Mouse (Mus musculus) heart, embryonic 16.5 days (tissue): ENCODE measurements at regions not wholly inside any gene's neighbourhood (a gene's known extent, or its start where the extent isn't known, plus 50 kb on each side); places are given as distances from the start of the nearest gene placed in this dataset.

ENCODE experiments used
- ATAC-seq: fragments of 200-750 bp; cut with Nextera tagmentation; replicated peaks from 2 replicates; pipeline ENCODE4 v1.8.0; 2017; ENCODE audit warnings: moderate number of reproducible peaks; ENCODE audit not compliant: insufficient read depth, low FRiP score; ENCODE audit errors: extremely low read depth
- H3K27ac ChIP-seq: fragments of 300-500 bp; sonication (generic); 2 replicates; pipeline ENCODE4 v1.5.1; 2014; ENCODE audit warnings: mild to moderate bottlenecking, low read length, control low read depth, moderate library complexity
- H3K27me3 ChIP-seq: fragments of 300-500 bp; sonication (generic); 2 replicates; pipeline ENCODE4 v1.6.1; 2014; ENCODE audit warnings: low read length, mixed read lengths; ENCODE audit not compliant: control insufficient read depth, insufficient read depth
- H3K36me3 ChIP-seq: fragments of 300-500 bp; sonication (generic); 2 replicates; pipeline ENCODE4 v1.6.1; 2014; ENCODE audit not compliant: control insufficient read depth, insufficient read depth
- H3K4me1 ChIP-seq: fragments of 300-500 bp; sonication (generic); 2 replicates; pipeline ENCODE4 v1.6.1; 2014; ENCODE audit warnings: low read length, mixed read lengths; ENCODE audit not compliant: control insufficient read depth, insufficient read depth
- H3K4me2 ChIP-seq: fragments of 300-500 bp; sonication (generic); 2 replicates; pipeline ENCODE4 v1.6.1; 2014; ENCODE audit warnings: low read depth, mild to moderate bottlenecking, control low read depth, low read length
- H3K4me3 ChIP-seq: fragments of 300-500 bp; sonication (generic); 2 replicates; pipeline ENCODE4 v1.5.1; 2014; ENCODE audit warnings: mild to moderate bottlenecking, control low read depth, low read length
- H3K9ac ChIP-seq: fragments of 300-500 bp; sonication (generic); 2 replicates; pipeline ENCODE4 v1.6.1; 2014; ENCODE audit warnings: low read length, control low read depth
- H3K9me3 ChIP-seq: fragments of 300-500 bp; sonication (generic); replicated peaks from 2 replicates; pipeline ENCODE4 v1.6.1; 2016; ENCODE audit warnings: low read length; ENCODE audit not compliant: control insufficient read depth
- WGBS: fragments of 180-500 bp; shearing (Covaris S2); extraction: QIAGEN DNeasy Blood & Tissue Kit; methylation state at CpG from one replicate; pipeline ENCODE4 v1.1.7; 2014; 5-methylcytosine and 5-hydroxymethylcytosine counted together

DNA sequence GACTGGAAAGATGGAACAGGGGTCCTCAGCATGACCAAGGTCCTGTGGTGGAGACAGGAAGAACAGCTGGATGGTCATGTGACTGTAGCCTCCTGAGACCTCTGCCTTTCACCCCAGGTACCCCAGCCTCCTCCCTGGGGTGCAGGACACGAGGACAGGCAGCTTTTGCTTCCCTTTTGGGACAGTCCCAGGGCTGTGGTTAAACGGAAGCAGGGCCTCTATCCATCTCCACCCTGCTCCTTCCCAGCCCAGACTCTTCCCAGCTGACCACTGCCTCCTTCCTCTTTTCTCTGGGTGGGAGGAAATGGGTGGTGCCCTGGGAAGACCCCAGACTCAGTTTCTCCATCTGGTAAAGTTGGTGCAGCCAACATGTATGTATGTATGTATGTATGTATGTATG lies 62.0 kb upstream of the Tmem189 start:
- no peaks in the 10 kb centered on the region for H3K36me3 ChIP-seq
- H3K9me3 ChIP-seq: no peaks in the 10 kb centered on the region
- ATAC-seq: no peak
- no peak overlapping the region for H3K4me3 ChIP-seq
- H3K9ac ChIP-seq: no peak overlapping the region
- WGBS: 57% methylated on average over 2 of the region's 2 CpGs
- H3K27me3 ChIP-seq: no peaks in the 10 kb centered on the region
- peaks cover 6% of the 10 kb centered on the region; the same call in 1 of the 2 replicates for H3K4me1 ChIP-seq
- no peak overlapping the region for H3K27ac ChIP-seq
- H3K4me2 ChIP-seq: no peak overlapping the region

DNA sequence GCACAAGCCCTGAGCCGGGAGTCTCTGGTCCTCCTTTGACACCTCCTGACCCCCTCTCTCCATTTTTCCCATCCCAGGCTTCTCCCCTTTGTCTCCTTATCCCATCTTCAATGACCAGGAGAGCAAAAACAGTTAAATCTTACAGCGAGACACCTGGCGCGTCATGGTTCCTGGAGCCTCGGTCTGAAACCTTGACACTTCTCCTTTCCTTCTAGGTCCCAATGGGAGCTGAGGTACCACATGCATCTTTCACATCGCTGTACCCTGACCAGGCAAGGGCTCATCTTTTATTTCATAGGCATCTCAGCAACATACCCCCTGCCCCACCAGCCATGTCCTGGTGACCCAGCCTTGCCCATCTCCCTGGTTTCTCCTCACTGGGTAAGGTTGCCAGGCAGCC lies 58.7 kb upstream of the Tmem189 start:
- Histone ChIP-seq H3K4me2 (no peak overlapping the region), H3K4me1 (peaks cover 5% of the 10 kb centered on the region; the same call in 1 of the 2 replicates), H3K4me3 (no peak overlapping the region), H3K9ac (no peak overlapping the region), H3K27me3 (no peaks in the 10 kb centered on the region), H3K36me3 (no peaks in the 10 kb centered on the region), H3K27ac (no peak overlapping the region), H3K9me3 (no peaks in the 10 kb centered on the region)
- WGBS: 93% methylated on average over 6 of the region's 6 CpGs
- no peak for ATAC-seq

DNA sequence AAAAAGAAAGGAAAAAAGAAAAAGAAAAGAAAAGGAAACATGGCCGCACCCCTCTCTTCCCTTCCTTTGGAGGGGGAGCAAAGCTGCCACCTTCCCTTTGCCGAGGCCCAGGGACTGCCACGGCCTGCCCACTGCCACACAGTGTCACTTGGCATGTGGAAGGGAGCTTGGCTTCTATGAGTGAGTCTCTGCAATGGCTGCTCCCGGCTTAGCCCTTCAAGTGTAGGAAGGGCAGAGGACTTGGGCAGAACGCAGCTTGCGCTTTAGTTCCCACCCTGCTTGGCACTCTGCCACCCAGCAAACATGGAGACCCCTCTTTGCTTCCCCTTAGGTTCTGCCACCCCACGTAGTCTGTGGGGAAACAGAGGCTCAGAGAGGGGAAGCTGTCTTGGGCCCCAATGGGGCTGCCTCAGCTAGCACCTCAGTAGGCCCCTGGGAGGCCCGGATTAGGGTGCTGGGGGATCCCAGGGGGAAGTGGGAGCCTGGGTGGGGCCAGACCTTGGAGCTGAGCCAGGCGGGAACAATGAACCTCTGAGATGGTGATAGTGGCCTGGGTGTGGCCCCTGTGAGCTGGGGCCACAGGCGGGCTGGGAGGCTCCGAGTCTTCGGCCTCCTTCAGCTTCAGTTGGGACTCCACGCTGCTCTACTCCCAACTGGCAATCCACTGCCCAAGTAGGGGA lies 57.7 kb upstream of the Tmem189 start:
- Histone ChIP-seq H3K36me3 (no peaks in the 10 kb centered on the region), H3K9ac (no peak overlapping the region), H3K4me3 (no peak overlapping the region), H3K4me1 (peaks cover 2% of the 10 kb centered on the region; the same call in 1 of the 2 replicates), H3K27ac (no peak overlapping the region), H3K27me3 (no peaks in the 10 kb centered on the region), H3K9me3 (no peaks in the 10 kb centered on the region), H3K4me2 (no peak overlapping the region)
- ATAC-seq: no peak
- 61% methylated on average over 13 of the region's 13 CpGs for WGBS

DNA sequence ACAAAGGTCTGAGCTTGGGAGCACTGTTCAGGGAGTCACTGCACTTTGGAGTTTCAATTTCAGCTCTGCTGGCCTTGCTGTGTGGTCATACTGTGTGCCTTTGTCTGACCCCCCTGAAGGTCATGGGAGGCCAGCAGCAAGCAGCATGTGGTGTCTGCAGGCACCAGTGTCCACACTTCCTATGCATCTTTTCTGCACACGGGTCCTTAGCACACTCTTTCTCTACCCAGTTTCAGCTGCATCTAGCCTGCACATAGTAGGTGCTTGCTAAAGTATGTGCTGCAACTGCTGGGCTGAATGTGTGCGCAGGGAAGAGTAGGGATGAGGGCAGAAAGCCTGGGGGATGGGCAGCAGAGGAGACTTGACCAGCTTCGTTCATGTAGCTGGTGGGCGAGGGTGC lies 56.7 kb upstream of the Tmem189 start:
- Histone ChIP-seq H3K4me1 (peaks cover 2% of the 10 kb centered on the region; the same call in 1 of the 2 replicates), H3K27ac (no peak overlapping the region), H3K4me2 (no peak overlapping the region), H3K27me3 (no peaks in the 10 kb centered on the region), H3K9ac (no peak overlapping the region), H3K4me3 (no peak overlapping the region), H3K9me3 (no peaks in the 10 kb centered on the region), H3K36me3 (no peaks in the 10 kb centered on the region)
- 89% methylated on average over 4 of the region's 4 CpGs for WGBS
- ATAC-seq: no peak

DNA sequence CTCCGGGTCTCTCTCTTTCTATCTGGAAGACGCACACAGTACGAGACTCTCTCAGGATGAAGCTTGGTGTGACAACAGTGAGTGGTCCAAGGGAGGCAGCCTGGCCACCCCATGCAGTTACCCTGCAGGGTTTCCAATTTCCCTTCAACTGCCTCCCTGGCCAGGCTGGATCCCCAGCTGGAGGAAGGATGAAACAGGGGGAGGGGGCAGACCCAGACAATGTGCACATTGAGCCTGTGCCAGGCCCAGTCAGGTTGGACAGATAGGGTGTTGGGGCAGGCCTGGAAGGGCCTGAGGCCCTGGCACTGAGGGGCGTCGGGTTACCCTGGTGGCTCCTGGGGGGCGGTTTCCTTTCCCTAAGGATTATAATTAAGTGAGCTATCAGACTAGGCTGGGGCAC lies 55.8 kb upstream of the Tmem189 start:
- no peak overlapping the region for H3K4me3 ChIP-seq
- H3K4me1 ChIP-seq: peaks cover 2% of the 10 kb centered on the region; the same call in 1 of the 2 replicates
- no peaks in the 10 kb centered on the region for H3K36me3 ChIP-seq
- no peaks in the 10 kb centered on the region for H3K27me3 ChIP-seq
- no peak overlapping the region for H3K27ac ChIP-seq
- H3K4me2 ChIP-seq: no peak overlapping the region
- H3K9me3 ChIP-seq: no peaks in the 10 kb centered on the region
- ATAC-seq: no peak
- H3K9ac ChIP-seq: no peak overlapping the region
- 74% methylated on average over 6 of the region's 6 CpGs for WGBS

DNA sequence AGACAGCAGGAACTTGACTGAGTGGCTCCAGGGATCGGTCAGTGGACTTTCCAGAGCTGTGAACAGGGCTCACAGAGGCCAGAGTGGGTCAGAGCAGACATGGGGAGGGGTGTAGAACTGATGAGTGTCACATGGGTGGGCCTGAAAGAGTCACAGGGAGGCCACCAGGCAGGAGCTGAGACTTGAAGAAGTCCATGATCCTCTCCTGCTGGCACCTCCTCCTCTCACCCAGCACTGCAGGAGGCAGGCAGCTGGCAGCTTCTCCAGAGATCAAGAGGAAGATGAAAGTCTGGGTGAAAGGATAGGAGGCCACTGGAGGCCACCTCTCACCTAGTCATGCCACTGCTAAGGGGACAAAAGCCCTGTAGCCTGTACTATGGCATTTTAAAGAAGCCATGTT lies 54.5 kb upstream of the Tmem189 start:
- no peaks in the 10 kb centered on the region for H3K9me3 ChIP-seq
- H3K9ac ChIP-seq: no peak overlapping the region
- no peak overlapping the region for H3K27ac ChIP-seq
- no peaks in the 10 kb centered on the region for H3K36me3 ChIP-seq
- WGBS: 21% methylated on average over 1 of the region's 1 CpGs
- no peak overlapping the region for H3K4me2 ChIP-seq
- peaks cover 2% of the 10 kb centered on the region; the same call in 1 of the 2 replicates for H3K4me1 ChIP-seq
- no peak for ATAC-seq
- no peak overlapping the region for H3K4me3 ChIP-seq
- H3K27me3 ChIP-seq: no peaks in the 10 kb centered on the region

DNA sequence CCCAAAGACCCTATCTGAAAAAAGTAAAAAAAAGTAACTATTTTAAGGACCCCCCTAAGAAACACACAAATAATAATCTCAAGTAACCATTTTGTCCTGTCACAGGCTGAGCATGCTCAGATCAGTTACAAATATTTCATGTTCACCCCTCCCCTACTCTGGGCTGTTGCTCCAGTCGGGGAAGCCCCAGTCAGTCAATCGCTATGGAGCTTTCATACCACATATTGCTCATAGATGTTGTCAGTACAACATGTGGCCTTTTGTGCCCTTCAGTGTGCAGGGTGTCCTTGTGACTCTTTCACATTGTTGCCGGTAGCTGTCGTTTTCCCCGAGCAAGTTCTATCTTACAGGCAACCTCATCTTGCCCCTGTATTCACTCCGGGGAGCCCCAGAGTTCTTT lies 52.9 kb upstream of the Tmem189 start:
- Histone ChIP-seq H3K36me3 (no peaks in the 10 kb centered on the region), H3K4me3 (no peak overlapping the region), H3K4me1 (peaks cover 2% of the 10 kb centered on the region; the same call in 1 of the 2 replicates), H3K9me3 (no peaks in the 10 kb centered on the region), H3K27me3 (no peaks in the 10 kb centered on the region), H3K9ac (no peak overlapping the region), H3K4me2 (no peak overlapping the region), H3K27ac (no peak overlapping the region)
- no peak for ATAC-seq
- WGBS: 42% methylated on average over 6 of the region's 6 CpGs

DNA sequence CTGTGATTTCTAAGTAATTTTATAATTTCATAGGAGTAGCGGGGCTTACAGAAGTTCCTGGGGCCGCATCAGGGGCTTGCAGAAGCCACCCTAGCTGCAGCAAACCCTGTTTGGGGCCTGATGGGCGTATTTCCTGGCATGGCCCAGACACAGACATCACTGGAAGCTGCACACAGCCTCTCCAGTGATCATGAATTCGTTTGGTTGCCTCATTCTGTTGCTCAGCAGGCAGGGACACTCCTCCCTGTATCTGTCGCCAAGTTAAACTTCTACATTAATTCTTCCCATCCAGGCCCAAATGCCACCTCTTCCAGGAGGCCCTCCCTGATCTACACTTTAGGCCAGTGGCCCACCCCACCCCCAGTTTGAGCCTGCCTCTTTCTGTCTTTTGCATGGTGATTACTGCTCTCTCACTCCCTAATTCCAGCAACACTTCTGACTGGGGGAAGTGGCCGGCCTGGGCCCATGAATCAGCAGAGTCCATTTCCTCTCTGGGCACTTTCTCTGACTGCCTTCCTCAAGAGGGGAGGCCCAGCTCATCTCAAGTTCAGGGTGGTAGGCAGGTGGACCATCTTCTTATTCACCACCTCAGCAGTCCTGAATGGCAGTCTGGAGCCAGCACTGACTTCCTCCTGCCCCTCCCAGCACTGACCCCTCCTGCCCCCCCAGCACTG lies 51.0 kb upstream of the Tmem189 start:
- WGBS: 55% methylated on average over 6 of the region's 6 CpGs
- H3K27me3 ChIP-seq: no peaks in the 10 kb centered on the region
- H3K27ac ChIP-seq: no peak overlapping the region
- H3K4me3 ChIP-seq: no peak overlapping the region
- no peak for ATAC-seq
- H3K36me3 ChIP-seq: no peaks in the 10 kb centered on the region
- H3K4me1 ChIP-seq: no peaks in the 10 kb centered on the region
- no peaks in the 10 kb centered on the region for H3K9me3 ChIP-seq
- no peak overlapping the region for H3K4me2 ChIP-seq
- no peak overlapping the region for H3K9ac ChIP-seq
